Mouse (Mus musculus) ES-E14 (cell line): ENCODE data around the gene Dmrt1.

ENCODE experiments used
- CHD2 ChIP-seq: IDR thresholded peaks from 2 replicates; pipeline ENCODE4 v1.6.1; 2014; ENCODE audit warnings: mild to moderate bottlenecking, low read depth, low read length, inconsistent platforms
- HCFC1 ChIP-seq: IDR thresholded peaks from 2 replicates; pipeline ENCODE4 v1.6.1; 2012; ENCODE audit warnings: low read length, inconsistent platforms, borderline replicate concordance; ENCODE audit not compliant: insufficient read depth
- MAFK ChIP-seq: IDR thresholded peaks from 2 replicates; pipeline ENCODE4 v1.6.1; 2014; ENCODE audit warnings: mild to moderate bottlenecking, low read depth, low read length, inconsistent platforms; ENCODE audit not compliant: insufficient read depth
- ZC3H11A ChIP-seq: IDR thresholded peaks from 2 replicates; pipeline ENCODE4 v1.6.1; 2012; ENCODE audit warnings: low read depth, mild to moderate bottlenecking, inconsistent platforms, low read length, borderline replicate concordance
- ZNF384 ChIP-seq: IDR thresholded peaks from 2 replicates; pipeline ENCODE4 v1.6.1; 2012; ENCODE audit warnings: low read depth, low read length, inconsistent platforms

GRCm38 (mm10) chr19:25607461-25608205 lies 102.2 kb downstream of the Dmrt1 start:
- TF ChIP-seq ZNF384 (no peak), MAFK (no peak), ZC3H11A (no peak), CHD2 (no peak), HCFC1 (no peak)
